Mouse (Mus musculus) limb, embryonic 14.5 days (tissue): ENCODE results near the gene C7. TPM values are rescaled to one million over a fixed set of nuclear protein-coding genes. Genes with fewer than 3 reads are reported as not detected.

Experiments used
- ATAC-seq: fragments of 200-750 bp; cut with Nextera tagmentation; 2 replicates; pipeline ENCODE4 v1.8.0; 2017; ENCODE audit warnings: low read depth, moderate number of reproducible peaks, moderate TSS enrichment; ENCODE audit not compliant: low FRiP score
- DNase-seq: peaks from one replicate; pipeline ENCODE4 v3.0.0-alpha.2; 2015; ENCODE audit warnings: low spot score
- H3K27ac ChIP-seq: fragments of 300-500 bp; sonication (generic); replicated peaks from 2 replicates; pipeline ENCODE4 v1.5.1; 2014; ENCODE audit warnings: low read depth, mild to moderate bottlenecking, low read length, moderate library complexity, mixed read lengths
- H3K27me3 ChIP-seq: fragments of 300-500 bp; sonication (generic); 2 replicates; pipeline ENCODE4 v1.6.1; 2014; ENCODE audit warnings: low read length, mixed read lengths; ENCODE audit not compliant: control insufficient read depth, insufficient read depth
- H3K36me3 ChIP-seq: fragments of 300-500 bp; sonication (generic); 2 replicates; pipeline ENCODE4 v1.6.1; 2014; ENCODE audit warnings: mild to moderate bottlenecking, low read length, moderate library complexity, mixed read lengths; ENCODE audit not compliant: control insufficient read depth, insufficient read depth
- H3K4me1 ChIP-seq: fragments of 300-500 bp; sonication (generic); 2 replicates; pipeline ENCODE4 v1.6.1; 2014; ENCODE audit warnings: antibody characterized with exemption, low read length, mixed read lengths; ENCODE audit not compliant: control insufficient read depth, insufficient read depth
- H3K4me2 ChIP-seq: fragments of 300-500 bp; sonication (generic); replicated peaks from 2 replicates; pipeline ENCODE4 v1.6.1; 2014; ENCODE audit warnings: low read depth, mild to moderate bottlenecking, low read length, moderate library complexity; ENCODE audit not compliant: severe bottlenecking
- H3K4me3 ChIP-seq: fragments of 300-500 bp; sonication (generic); replicated peaks from 2 replicates; pipeline ENCODE4 v1.5.1; 2014; ENCODE audit warnings: low read length
- H3K9ac ChIP-seq: fragments of 300-500 bp; sonication (generic); 2 replicates; pipeline ENCODE4 v1.6.1; 2014; ENCODE audit warnings: mild to moderate bottlenecking, low read depth, low read length, moderate library complexity; ENCODE audit not compliant: severe bottlenecking
- H3K9me3 ChIP-seq: fragments of 300-500 bp; sonication (generic); 2 replicates; pipeline ENCODE4 v1.6.1; 2016; ENCODE audit warnings: low read length; ENCODE audit not compliant: control insufficient read depth
- POLR2A ChIP-seq: fragments of 200-500 bp; IDR thresholded peaks from 2 replicates; pipeline ENCODE4 v1.8.0; 2012; ENCODE audit warnings: inconsistent platforms, mild to moderate bottlenecking, moderate library complexity, borderline replicate concordance; ENCODE audit not compliant: insufficient read depth, insufficient read length; ENCODE audit errors: extremely low read depth
- WGBS: fragments of 180-500 bp; shearing (Covaris S2); extraction: QIAGEN DNeasy Blood & Tissue Kit; methylation state at CpG from one replicate; pipeline ENCODE4 v1.1.7; 2014; 5-methylcytosine and 5-hydroxymethylcytosine counted together
- polyA plus RNA-seq, 2 experiments: library from polyadenylated mRNA; depleted of rRNA in 1 of 2; stranded (reverse) in 1 of 2; unstranded in 1 of 2; fragments of >200 nt; fragmentation: Nextera tagmentation in 1 of 2; extraction: Ambion mirVana in 1 of 2; gene quantifications; 2 replicates each; pipeline versions ENCODE4 v1.2.1 to v1.2.3; 2012 to 2014

The C7 gene
- polyA plus RNA-seq, 2 experiments, result 0.11 to 0.26 TPM

DNA sequence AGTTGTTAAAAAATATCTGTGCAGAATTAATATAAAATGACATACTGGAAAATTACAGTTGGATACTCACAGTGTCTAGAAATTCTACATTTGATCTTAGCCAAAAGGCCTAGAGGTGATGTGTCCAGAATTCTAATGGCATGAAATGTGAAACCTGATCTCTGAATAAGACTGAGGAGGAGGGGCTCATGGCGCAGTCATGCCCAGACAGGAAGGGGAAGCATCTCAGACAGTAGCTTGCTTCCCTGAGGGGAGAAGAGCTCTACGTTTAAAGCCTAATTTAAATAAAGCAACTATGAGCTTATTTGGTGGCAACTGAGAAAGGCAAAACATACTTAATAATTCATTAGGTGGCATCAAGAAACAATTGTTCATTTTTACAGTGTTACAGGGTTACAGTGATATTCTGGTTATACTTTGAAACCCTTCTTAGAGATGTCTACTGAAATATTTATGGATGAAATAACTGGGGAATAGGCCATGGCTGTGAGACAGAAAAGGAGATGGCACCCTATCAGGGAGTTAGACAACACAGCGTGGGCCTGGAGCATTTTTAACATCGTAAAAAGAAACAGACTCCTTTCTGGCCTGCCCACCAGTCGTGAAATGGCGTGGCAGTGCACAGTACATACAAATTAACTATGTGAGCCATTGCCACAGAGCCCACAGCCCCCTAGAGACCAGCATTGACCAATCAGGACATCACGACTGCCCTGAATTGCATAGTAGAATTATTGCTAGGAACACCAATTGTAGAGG is 25.5 kb upstream of the C7 start:
- Histone ChIP-seq H3K9ac (no peak overlapping the region), H3K4me2 (no peak overlapping the region), H3K4me1 (no peaks in the 10 kb centered on the region), H3K9me3 (no peaks in the 10 kb centered on the region), H3K36me3 (no peaks in the 10 kb centered on the region), H3K4me3 (no peak overlapping the region), H3K27ac (no peak overlapping the region), H3K27me3 (no peaks in the 10 kb centered on the region)
- TF ChIP-seq POLR2A, result no peak
- 35% methylated on average over 7 of the region's 7 CpGs for WGBS
- ATAC-seq (no peak), DNase-seq (no peak)

DNA sequence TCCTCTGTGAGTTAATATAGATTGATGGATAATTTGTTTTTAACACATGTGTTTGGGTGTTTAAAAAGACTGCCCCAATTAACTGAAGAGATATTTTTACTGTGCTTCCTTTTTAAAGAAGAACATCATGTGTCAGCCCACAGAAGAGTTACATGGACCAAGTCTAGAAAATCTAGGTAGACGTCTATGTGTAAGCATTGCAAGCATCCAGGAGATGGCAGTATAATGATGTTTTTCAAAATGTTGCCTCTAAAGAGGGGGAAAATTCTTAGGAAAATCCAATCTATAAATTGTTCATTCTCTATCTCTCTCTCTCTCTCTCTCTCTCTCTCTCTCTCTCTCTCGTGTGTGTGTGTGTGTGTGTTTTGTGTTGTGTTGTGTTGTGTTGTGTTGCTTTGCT is 22.6 kb upstream of the C7 start:
- H3K27me3 ChIP-seq, result no peaks in the 10 kb centered on the region
- no peaks in the 10 kb centered on the region for H3K36me3 ChIP-seq
- H3K9ac ChIP-seq, result no peak overlapping the region
- no peak overlapping the region for H3K27ac ChIP-seq
- H3K9me3 ChIP-seq, result no peaks in the 10 kb centered on the region
- WGBS, result 17% methylated on average over 2 of the region's 2 CpGs
- TF ChIP-seq POLR2A, result no peak
- ATAC-seq, result no peak
- peak; percentile 68 for DNase-seq
- no peaks in the 10 kb centered on the region for H3K4me1 ChIP-seq
- no peak overlapping the region for H3K4me2 ChIP-seq
- no peak overlapping the region for H3K4me3 ChIP-seq

DNA sequence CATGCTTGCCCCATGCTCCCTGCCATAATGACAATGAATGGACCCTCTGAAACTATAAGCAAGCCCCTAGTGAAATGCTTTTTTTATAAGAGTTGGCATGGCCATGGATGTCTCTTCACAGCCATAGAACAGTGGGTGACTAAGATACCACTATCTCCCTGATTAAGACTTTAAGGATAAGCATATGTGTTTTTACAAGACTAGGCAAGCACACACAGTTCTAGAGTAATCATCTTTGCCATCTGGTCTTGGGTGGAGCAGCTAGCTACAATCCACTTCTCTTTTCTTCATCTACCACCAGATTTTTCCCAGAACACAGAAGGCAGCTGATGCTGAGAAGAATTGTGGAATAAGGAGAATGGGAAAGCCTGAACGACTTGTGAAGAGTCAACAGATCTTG is 17.7 kb upstream of the C7 start:
- Histone ChIP-seq H3K9ac (no peak overlapping the region), H3K9me3 (no peaks in the 10 kb centered on the region), H3K36me3 (no peaks in the 10 kb centered on the region), H3K4me1 (no peaks in the 10 kb centered on the region), H3K4me3 (no peak overlapping the region), H3K4me2 (no peak overlapping the region), H3K27me3 (no peaks in the 10 kb centered on the region), H3K27ac (no peak overlapping the region)
- 83% methylated on average over 1 of the region's 1 CpGs for WGBS
- DNase-seq, result no peak
- TF ChIP-seq POLR2A, result no peak
- ATAC-seq, result no peak

DNA sequence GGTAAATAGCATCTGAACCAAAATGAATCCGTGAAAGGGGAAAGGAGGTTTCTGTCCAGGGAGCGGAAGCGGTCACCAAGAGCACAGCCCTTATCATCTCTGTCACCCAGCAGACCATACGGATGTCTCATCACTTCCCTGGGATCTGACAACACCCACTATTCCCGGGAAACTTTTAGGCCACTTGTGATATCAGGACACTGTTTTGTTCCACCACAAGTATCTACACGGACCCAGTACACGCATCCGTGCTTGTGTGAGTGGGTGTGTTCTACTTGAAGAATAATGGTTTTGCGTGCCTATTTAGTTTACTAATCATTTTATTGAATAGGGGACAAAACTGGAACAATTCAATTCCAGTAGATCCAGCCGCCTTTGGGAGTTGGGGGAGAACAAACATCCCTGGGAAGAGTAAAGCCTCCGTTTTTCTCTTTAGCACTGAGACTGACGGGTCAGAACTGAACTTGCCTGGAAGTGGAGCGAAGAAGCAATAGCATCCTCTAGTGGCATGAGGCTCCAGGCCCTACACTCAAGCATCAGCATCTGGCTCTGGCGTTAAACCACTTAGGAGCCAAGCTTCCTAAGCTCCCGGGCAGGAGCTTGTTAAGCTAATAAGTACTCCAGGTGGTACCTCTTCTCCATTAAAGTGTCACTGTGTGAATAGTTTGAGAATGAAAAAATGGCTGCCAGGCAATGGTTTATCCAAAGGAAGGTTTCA is 5.4 kb upstream of the C7 start:
- WGBS, result 58% methylated on average over 15 of the region's 15 CpGs
- no peak overlapping the region for H3K9ac ChIP-seq
- H3K4me3 ChIP-seq, result no peak overlapping the region
- peak; percentile 47; the same call in 1 of the 2 replicates for ATAC-seq
- peak; percentile 62 for DNase-seq
- no peaks in the 10 kb centered on the region for H3K36me3 ChIP-seq
- TF ChIP-seq POLR2A, result no peak
- H3K9me3 ChIP-seq, result no peaks in the 10 kb centered on the region
- H3K27ac ChIP-seq, result no peak overlapping the region
- no peak overlapping the region for H3K4me2 ChIP-seq
- no peaks in the 10 kb centered on the region for H3K27me3 ChIP-seq
- no peaks in the 10 kb centered on the region for H3K4me1 ChIP-seq

DNA sequence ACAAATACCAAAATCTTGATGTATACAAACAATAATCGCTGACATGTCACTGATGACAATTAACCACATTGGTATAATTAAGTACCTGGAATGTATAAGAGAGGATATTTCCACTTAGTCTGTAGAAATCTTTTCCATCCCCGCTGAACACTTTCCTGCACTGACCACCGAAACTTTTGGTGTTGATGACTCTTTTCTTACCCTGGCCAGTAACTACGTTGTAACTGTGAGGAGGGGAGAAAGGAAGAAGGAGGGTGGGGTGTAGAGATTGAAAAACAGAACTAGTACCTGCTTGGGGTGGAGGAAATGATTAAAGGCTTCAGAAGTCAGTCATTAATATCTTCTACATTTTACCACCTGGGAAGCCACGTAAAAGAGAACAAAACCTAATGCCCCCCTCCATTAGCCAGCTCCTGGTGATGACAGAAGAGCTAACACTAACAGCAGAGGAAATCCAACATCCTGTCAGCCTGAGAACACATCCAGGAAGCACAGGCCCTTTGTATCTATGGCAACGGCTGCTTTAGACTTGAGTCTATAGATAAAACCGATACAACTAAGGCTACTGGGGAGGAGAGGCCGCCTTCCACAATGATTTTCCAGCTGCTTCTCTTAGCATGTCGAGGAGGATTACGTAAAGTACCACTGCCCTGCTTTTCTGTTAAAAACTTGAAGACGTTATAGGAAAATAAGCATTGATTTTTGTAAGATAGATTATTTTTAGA is 17.8 kb downstream of the C7 start:
- Histone ChIP-seq H3K27me3 (no peaks in the 10 kb centered on the region), H3K4me3 (no peak overlapping the region), H3K36me3 (no peaks in the 10 kb centered on the region), H3K27ac (no peak overlapping the region), H3K4me1 (no peaks in the 10 kb centered on the region), H3K9me3 (no peaks in the 10 kb centered on the region), H3K9ac (no peak overlapping the region), H3K4me2 (no peak overlapping the region)
- no peak for TF ChIP-seq POLR2A
- WGBS, result 59% methylated on average over 11 of the region's 11 CpGs
- DNase-seq, result peak; percentile 14
- ATAC-seq, result no peak
